Mouse (Mus musculus): ENCODE data around the gene Adamts1. TPM values are rescaled to one million over a fixed set of nuclear protein-coding genes. Genes with fewer than 3 reads are reported as not detected.

Gene Adamts1
- 5.0 and 6.7 TPM in 2 replicates for polyA plus RNA-seq (2012; rRNA removed)

DNA sequence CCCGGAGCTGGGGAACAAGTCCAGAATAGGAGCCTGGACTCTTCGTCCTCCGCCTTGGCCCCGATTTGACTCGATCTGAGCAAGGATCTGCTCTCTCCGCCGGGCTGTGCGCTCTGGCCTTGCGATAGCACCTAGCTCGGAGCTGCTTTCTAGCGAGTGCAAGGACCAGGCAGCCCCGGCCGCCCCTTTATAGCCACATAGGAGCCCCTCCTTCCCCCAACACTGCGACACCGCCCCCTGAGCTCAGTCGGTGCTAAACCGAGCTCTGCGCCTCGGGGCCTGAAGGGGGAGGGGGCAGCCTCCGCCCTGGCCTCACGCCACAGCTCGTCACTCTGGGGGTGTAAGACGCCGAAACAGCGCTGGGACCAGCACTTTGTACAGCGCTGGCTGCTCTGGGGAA lies at the start of gene Adamts1:
TSS of gene Adamts1 (minus strand) at position 160 of the 400 bp plus-strand sequence.

Other genes starting within 250 kb of the Adamts1 start
- 2.8 and 4.6 TPM in 2 replicates for gene Cyyr1, start 249.7 kb downstream of the Adamts1 start, polyA plus RNA-seq (2012; rRNA removed)
- gene Adamts5, start 98.7 kb upstream of the Adamts1 start, polyA plus RNA-seq (2012; rRNA removed), result 0.73 and 0.80 TPM in 2 replicates